Mouse (Mus musculus): ENCODE data around the gene Zcwpw1. TPM values are rescaled to one million over a fixed set of nuclear protein-coding genes. Genes with fewer than 3 reads are reported as not detected.
"Not testable (repeated sequence)": the region's sequence is repeated elsewhere in the genome, so short reads cannot be mapped to it uniquely, and the experiment has no call there.

Gene Zcwpw1
- total RNA-seq, 2 experiments from 2014 or later: 4.8 to 6.3 TPM

GRCm38 (mm10) chr5:137831106-137831505 is 43.5 kb downstream of the Zcwpw1 start:
- no peak for DNase-seq (ENCODE audit: low spot score in 2 of 2)

DNA sequence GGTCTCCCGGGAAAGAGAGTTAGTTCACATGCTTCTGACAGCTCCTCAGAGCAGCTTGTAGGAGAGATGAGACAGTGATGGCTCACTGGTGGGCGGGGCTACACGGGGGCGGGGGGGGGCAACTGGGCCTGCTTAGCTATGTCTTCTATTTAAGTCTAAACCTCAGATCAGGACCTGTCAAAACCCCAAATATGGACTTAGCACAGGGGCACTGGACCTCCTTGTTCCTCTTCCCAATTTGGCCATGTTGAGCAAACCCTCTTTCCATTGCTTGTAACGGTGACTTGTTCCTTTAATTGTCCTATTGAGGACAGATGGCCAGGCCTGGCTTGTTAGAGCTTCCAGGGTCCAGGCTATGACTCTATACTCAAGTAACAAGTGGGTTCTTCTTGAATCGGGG is 43.9 kb downstream of the Zcwpw1 start:
- DNase-seq (ENCODE audit: low spot score in 2 of 2): no peak

DNA sequence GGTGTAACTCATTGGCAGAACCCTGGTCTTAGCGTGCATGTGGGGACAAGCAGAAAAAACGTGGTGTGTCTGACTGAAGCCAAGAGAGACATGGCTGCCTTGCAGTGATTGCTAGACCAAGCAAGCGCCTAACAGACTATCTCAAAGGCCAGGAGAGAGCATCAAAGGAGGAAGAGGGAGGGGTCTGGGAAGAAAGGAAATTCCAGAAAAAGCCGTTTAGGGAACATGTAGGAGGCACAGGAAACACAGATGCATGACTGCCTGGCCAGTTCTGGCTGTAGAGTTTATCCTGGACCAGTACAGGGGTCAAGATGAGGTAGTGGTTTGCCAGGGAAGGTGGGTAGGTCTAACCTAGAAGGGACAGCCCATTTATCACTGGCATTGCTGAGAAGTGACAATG is 45.9 kb downstream of the Zcwpw1 start:
- DNase-seq (ENCODE audit: low spot score in 2 of 2): no peak

DNA sequence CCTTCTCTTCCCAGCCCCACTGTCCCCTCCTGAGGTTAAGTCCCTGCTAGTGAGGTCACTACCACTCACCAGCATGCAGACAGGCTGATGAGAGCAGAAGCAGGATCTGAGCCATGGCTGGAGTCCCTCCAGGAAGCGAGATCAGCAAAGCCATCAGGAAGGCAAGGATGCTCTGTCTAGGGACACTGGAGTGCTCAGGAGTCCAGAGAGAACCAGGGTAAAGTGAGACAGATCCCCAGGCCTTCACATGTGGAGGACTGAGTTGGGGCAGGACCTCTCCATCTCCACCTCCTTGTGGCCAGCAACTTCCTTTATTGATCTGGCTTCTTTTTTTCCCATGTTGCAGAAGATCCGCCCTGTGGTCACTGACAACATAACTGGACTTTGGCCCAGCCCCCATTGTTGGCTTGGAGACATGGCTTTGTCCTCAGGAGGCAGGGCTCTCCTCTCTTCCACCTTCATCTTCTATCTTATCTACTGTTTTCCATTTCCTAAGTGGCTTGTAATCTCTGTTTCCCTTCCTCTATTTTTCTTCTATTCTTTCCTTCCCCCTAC is 48.4 kb downstream of the Zcwpw1 start, which contains the start of gene Pilra:
TSS of gene Pilra (minus strand) at position 316 of the 555 bp plus-strand sequence.
- not testable (repeated sequence) for DNase-seq (ENCODE audit: low spot score in 2 of 2)

GRCm38 (mm10) chr5:137836611-137837010 is 49.0 kb downstream of the Zcwpw1 start:
- DNase-seq (ENCODE audit: low spot score in 2 of 2): no peak

DNA sequence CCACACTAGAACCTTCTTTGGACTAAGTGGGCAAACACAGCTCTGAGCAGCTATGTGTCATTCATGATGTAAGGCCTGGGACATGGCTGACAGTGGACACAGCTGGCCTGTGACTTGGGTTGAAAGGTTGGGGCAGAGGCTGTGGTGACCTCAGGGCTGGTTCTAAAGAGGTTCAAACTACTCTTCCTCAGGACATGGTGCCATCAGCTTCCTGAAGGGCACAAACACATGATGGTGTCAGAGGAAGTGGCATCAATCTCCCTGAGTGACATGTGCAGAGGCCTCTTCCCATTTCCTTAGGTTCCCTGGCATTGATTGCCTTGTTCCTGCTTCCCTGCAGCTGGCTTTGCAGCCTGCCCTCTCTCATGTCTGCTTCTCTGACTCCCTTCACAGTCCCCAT is 49.5 kb downstream of the Zcwpw1 start:
- not testable (repeated sequence) for DNase-seq (ENCODE audit: low spot score in 2 of 2)

DNA sequence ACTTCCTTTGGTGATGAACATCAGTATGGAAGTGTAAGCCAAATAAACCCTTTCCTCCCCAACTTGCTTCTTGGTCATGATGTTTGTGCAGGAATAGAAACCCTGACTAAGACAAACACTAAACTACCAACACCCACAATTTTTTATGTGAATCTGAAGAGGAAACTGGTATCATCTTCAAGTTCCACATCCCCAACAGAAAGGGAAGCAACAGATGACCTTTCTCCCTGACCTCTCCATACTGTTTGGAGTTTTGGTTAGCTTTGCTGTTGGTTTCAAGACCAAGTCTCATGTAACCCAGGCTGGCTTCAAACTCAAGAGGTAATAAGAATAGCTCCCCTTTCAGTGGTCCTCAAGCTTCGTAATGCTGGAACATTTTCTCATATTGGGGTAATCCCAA is 62.7 kb downstream of the Zcwpw1 start:
- not testable (repeated sequence) for DNase-seq (ENCODE audit: low spot score in 2 of 2)

GRCm38 (mm10) chr5:137854907-137855306 is 67.3 kb downstream of the Zcwpw1 start:
- not testable (repeated sequence) for DNase-seq (ENCODE audit: low spot score in 2 of 2)

DNA sequence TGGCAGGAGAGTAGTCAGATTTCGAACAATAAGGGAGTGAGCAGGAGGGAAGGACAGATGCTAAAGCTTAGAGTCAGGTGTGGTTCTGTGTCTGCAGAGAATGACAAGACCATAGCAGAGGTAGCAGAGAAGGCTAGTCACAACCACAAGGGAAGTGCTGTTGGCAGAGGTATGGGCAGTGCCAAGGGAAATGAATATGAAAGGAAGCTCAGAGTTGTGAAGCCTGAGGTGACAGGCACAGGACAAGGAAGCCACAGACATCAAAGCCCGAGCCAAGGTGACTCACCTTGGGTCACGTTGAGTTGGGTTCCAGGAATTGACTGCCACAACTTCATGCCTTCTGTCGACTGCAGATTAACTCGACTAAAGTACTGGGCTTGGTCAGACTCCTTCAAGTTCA is 69.3 kb downstream of the Zcwpw1 start:
- DNase-seq (ENCODE audit: low spot score in 2 of 2): not testable (repeated sequence)

- DNase-seq (ENCODE audit: low spot score in 2 of 2): not testable (repeated sequence)
Measured at GRCm38 (mm10) chr5:137857960-137858710, 70.5 kb downstream of the Zcwpw1 start, which contains the start of gene Pilrb1. Gene Pilrb1 (minus strand): TSS chr5:137858106.

DNA sequence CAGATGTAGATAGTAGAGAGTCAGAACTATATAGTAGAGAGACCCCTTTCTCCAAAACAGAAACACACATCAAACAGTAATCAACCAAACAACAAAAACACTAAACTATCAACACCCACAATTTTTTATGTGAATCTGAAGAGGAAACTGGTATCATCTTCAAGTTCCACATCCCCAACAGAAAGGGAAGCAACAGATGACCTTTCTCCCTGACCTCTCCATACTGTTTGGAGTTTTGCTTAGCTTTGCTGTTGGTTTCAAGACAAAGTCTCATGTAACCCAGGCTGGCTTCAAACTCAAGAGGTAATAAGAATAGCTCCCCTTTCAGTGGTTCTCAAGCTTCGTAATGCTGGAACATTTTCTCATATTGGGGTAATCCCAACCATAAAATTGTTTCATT is 76.4 kb downstream of the Zcwpw1 start:
- not testable (repeated sequence) for DNase-seq (ENCODE audit: low spot score in 2 of 2)

GRCm38 (mm10) chr5:137868600-137868999 is 81.0 kb downstream of the Zcwpw1 start:
- DNase-seq (ENCODE audit: low spot score in 2 of 2): not testable (repeated sequence)

GRCm38 (mm10) chr5:137871644-137872380 is 84.2 kb downstream of the Zcwpw1 start, which contains the start of gene Pilrb2:
Gene Pilrb2 (minus strand): TSS chr5:137871815.
- not testable (repeated sequence) for DNase-seq (ENCODE audit: low spot score in 2 of 2)

Other genes with a start within 250 kb of the Zcwpw1 start
- 100 to 1,000 TPM; 124 to 134 TPM for gene Actl6b, start 234.3 kb upstream of the Zcwpw1 start, total RNA-seq (2021)
- 10 to 100 TPM; 22.4 to 23.0 TPM for gene Tfr2, start 218.0 kb upstream of the Zcwpw1 start, total RNA-seq (2021)
- gene Mospd3, start 186.7 kb upstream of the Zcwpw1 start, total RNA-seq (2021): 10 to 100 TPM; 46.1 to 51.8 TPM
- gene Pcolce, start 174.0 kb upstream of the Zcwpw1 start, total RNA-seq (2021): 10 to 100 TPM; 10.7 to 12.0 TPM
- under 1 TPM; 0.27 to 0.36 TPM for gene Fbxo24, start 158.8 kb upstream of the Zcwpw1 start, total RNA-seq (2021)
- 10 to 100 TPM; 13.2 to 20.1 TPM for gene Lrch4, start 158.7 kb upstream of the Zcwpw1 start, total RNA-seq (2021)
- gene Gm20605, start 158.6 kb upstream of the Zcwpw1 start, total RNA-seq (2021): 1 to 10 TPM; 8.7 to 8.9 TPM
- 1 to 10 TPM; 5.0 to 7.5 TPM for gene Sap25, start 146.5 kb upstream of the Zcwpw1 start, total RNA-seq (2021)
- under 1 TPM; 0.18 to 0.25 TPM for gene Irs3, start 142.1 kb upstream of the Zcwpw1 start, total RNA-seq (2021)
- gene Agfg2, start 103.1 kb upstream of the Zcwpw1 start, total RNA-seq (2021): 10 to 100 TPM; 46.2 to 46.9 TPM
- 100 to 1,000 TPM; 100 to 105 TPM for gene Nyap1, start 46.2 kb upstream of the Zcwpw1 start, total RNA-seq (2021)
- gene Tsc22d4, start 42.1 kb upstream of the Zcwpw1 start, total RNA-seq (2021): 100 to 1,000 TPM; 141 to 146 TPM
- gene Ppp1r35, start 8.9 kb upstream of the Zcwpw1 start, total RNA-seq (2021): 10 to 100 TPM; 23.2 to 31.6 TPM
- gene Mepce, start 143 bp upstream of the Zcwpw1 start, total RNA-seq (2021): 10 to 100 TPM; 33.0 to 33.7 TPM
- gene Pilra, start 48.5 kb downstream of the Zcwpw1 start, total RNA-seq (2021): 1 to 10 TPM in 1 of 2 experiments, under 1 TPM in 1; 0.45 to 1.2 TPM
- not detected for gene Pilrb1, start 70.3 kb downstream of the Zcwpw1 start, total RNA-seq (2021)
- not detected for gene Pilrb2, start 84.0 kb downstream of the Zcwpw1 start, total RNA-seq (2021)
- not detected for gene Cyp3a13, start 133.8 kb downstream of the Zcwpw1 start, total RNA-seq (2021)
- 1 to 10 TPM; 5.7 to 6.1 TPM for gene Gjc3, start 175.3 kb downstream of the Zcwpw1 start, total RNA-seq (2021)
- gene Azgp1, start 193.7 kb downstream of the Zcwpw1 start, total RNA-seq (2021): not detected
- gene Smok3a, start 233.5 kb downstream of the Zcwpw1 start, total RNA-seq (2021): not detected
- gene Smok3b, start 233.6 kb downstream of the Zcwpw1 start, total RNA-seq (2021): not detected